Mouse (Mus musculus) macrophage (primary cell): ENCODE data around the gene Tmco4. TPM values are rescaled to one million over a fixed set of nuclear protein-coding genes. Genes with fewer than 3 reads are reported as not detected.
A peak's percentile ranks its signal among the peaks of the same experiment; 100 is the strongest.
"Not testable (repeated sequence)": the region's sequence is repeated elsewhere in the genome, so short reads cannot be mapped to it uniquely, and the experiment has no call there.

Experiments
- H3K27ac ChIP-seq: fragments of 350-480 bp; formaldehyde crosslinking; 2 replicates; pipeline ENCODE4 v1.9.0; 2021
- H3K36me3 ChIP-seq: fragments of 350-480 bp; formaldehyde crosslinking; 2 replicates; pipeline ENCODE4 v1.9.0; 2021; ENCODE audit errors: inconsistent target
- H3K4me3 ChIP-seq: fragments of 350-480 bp; formaldehyde crosslinking; 2 replicates; pipeline ENCODE4 v1.9.0; 2021; ENCODE audit errors: inconsistent target
- H3K79me2 ChIP-seq: fragments of 350-480 bp; formaldehyde crosslinking; 2 replicates; pipeline ENCODE4 v1.9.0; 2021; ENCODE audit errors: inconsistent target
- WGBS: methylation state at CpG from one replicate; pipeline ENCODE4 v1.1.7; 2026; ENCODE audit warnings: inconsistent platforms; ENCODE audit not compliant: missing documents; 5-methylcytosine and 5-hydroxymethylcytosine counted together
- polyA plus RNA-seq: library from polyadenylated mRNA; stranded (reverse); fragments of 250-400 nt; gene quantifications from 3 replicates; pipeline ENCODE4 v1.2.4, GENCODE M21; 2018; ENCODE audit warnings: inconsistent platforms

The Tmco4 gene
- polyA plus RNA-seq, 1 experiment from 2014 or later: 8.7 TPM

GRCm38 (mm10) chr4:138965871-138966270, 6.8 kb upstream of the Tmco4 start:
- Histone ChIP-seq H3K27ac (no peak overlapping the region), H3K79me2 (no peaks in the 10 kb centered on the region), H3K4me3 (no peak overlapping the region), H3K36me3 (no peaks in the 10 kb centered on the region)
- WGBS: 83% methylated on average over 5 of the region's 5 CpGs

GRCm38 (mm10) chr4:138966866-138967265, 5.8 kb upstream of the Tmco4 start, which contains the start of gene Rnf186:
TSS of gene Rnf186 (plus strand) at chr4:138967112.
- Histone ChIP-seq H3K4me3 (no peak within 1 kb of the TSS), H3K79me2 (no peaks in the 10 kb centered on the region), H3K36me3 (no peaks in the 10 kb centered on the region), H3K27ac (no peak within 1 kb of the TSS)
- 95% methylated on average over 13 of the region's 13 CpGs for WGBS

GRCm38 (mm10) chr4:138967485-138967884, 5.2 kb upstream of the Tmco4 start:
- Histone ChIP-seq H3K36me3 (no peaks in the 10 kb centered on the region), H3K27ac (no peak overlapping the region), H3K4me3 (no peak overlapping the region), H3K79me2 (no peaks in the 10 kb centered on the region)
- 95% methylated on average over 15 of the region's 15 CpGs for WGBS

GRCm38 (mm10) chr4:138968772-138969556, 3.7 kb upstream of the Tmco4 start:
- Histone ChIP-seq H3K36me3 (no peaks in the 10 kb centered on the region), H3K79me2 (no peaks in the 10 kb centered on the region), H3K27ac (peak overlapping the region; percentile 51), H3K4me3 (no peak overlapping the region)
- 65% methylated on average over 12 of the region's 16 CpGs for WGBS

- Histone ChIP-seq H3K79me2 (no peaks in the 10 kb centered on the region), H3K27ac (peak overlapping the region; percentile 51; the same call in 1 of the 2 replicates), H3K4me3 (no peak overlapping the region), H3K36me3 (no peaks in the 10 kb centered on the region)
- 60% methylated on average over 9 of the region's 9 CpGs for WGBS
Measured at GRCm38 (mm10) chr4:138969736-138970135, 3.0 kb upstream of the Tmco4 start.

GRCm38 (mm10) chr4:138971371-138971770, 1.3 kb upstream of the Tmco4 start:
- Histone ChIP-seq H3K27ac (no peak overlapping the region), H3K36me3 (no peaks in the 10 kb centered on the region), H3K4me3 (no peak overlapping the region), H3K79me2 (no peaks in the 10 kb centered on the region)
- WGBS: 95% methylated on average over 6 of the region's 6 CpGs

GRCm38 (mm10) chr4:138972139-138972826, 405 bp upstream of the Tmco4 start:
- Histone ChIP-seq H3K4me3 (peak overlapping the region; percentile 58), H3K36me3 (no peaks in the 10 kb centered on the region)
- 2% methylated on average over 20 of the region's 20 CpGs for WGBS

GRCm38 (mm10) chr4:138973719-138974115, 1.0 kb downstream of the Tmco4 start:
- WGBS: 74% methylated on average over 3 of the region's 3 CpGs
- no peaks in the 10 kb centered on the region for H3K79me2 ChIP-seq
- peak overlapping the region; percentile 50 for H3K27ac ChIP-seq
- H3K4me3 ChIP-seq: peak overlapping the region; percentile 58
- H3K36me3 ChIP-seq: no peaks in the 10 kb centered on the region

More at GRCm38 (mm10) chr4:138972139-138972826, 405 bp upstream of the Tmco4 start:
- Histone ChIP-seq H3K79me2 (no peaks in the 10 kb centered on the region), H3K27ac (peak overlapping the region; percentile 89)

- not testable (repeated sequence) for H3K36me3 ChIP-seq, H3K79me2 ChIP-seq, H3K4me3 ChIP-seq, H3K27ac ChIP-seq
- WGBS: 100% methylated on average over 2 of the region's 2 CpGs
Measured at GRCm38 (mm10) chr4:138974540-138974939, 1.9 kb downstream of the Tmco4 start.

- Histone ChIP-seq H3K27ac (no peak overlapping the region), H3K36me3 (no peaks in the 10 kb centered on the region), H3K79me2 (no peaks in the 10 kb centered on the region), H3K4me3 (no peak overlapping the region)
- 84% methylated on average over 3 of the region's 3 CpGs for WGBS
Measured at GRCm38 (mm10) chr4:138975194-138975593, 2.5 kb downstream of the Tmco4 start.

GRCm38 (mm10) chr4:138976046-138976445, 3.4 kb downstream of the Tmco4 start:
- 90% methylated on average over 6 of the region's 6 CpGs for WGBS
- H3K4me3 ChIP-seq: no peak overlapping the region

GRCm38 (mm10) chr4:138980021-138980420, 7.3 kb downstream of the Tmco4 start:
- Histone ChIP-seq H3K79me2 (no peaks in the 10 kb centered on the region), H3K36me3 (no peaks in the 10 kb centered on the region), H3K4me3 (no peak overlapping the region), H3K27ac (no peak overlapping the region)
- WGBS: 96% methylated on average over 8 of the region's 8 CpGs

More at GRCm38 (mm10) chr4:138976046-138976445, 3.4 kb downstream of the Tmco4 start:
- Histone ChIP-seq H3K36me3 (no peaks in the 10 kb centered on the region), H3K27ac (no peak overlapping the region), H3K79me2 (no peaks in the 10 kb centered on the region)

- H3K36me3 ChIP-seq: no peaks in the 10 kb centered on the region
- H3K4me3 ChIP-seq: no peak overlapping the region
- no peaks in the 10 kb centered on the region for H3K79me2 ChIP-seq
- WGBS: 85% methylated on average over 12 of the region's 12 CpGs
- H3K27ac ChIP-seq: no peak overlapping the region
Measured at GRCm38 (mm10) chr4:138980771-138981420, 8.2 kb downstream of the Tmco4 start.

- H3K27ac ChIP-seq: no peak overlapping the region
- no peaks in the 10 kb centered on the region for H3K79me2 ChIP-seq
- H3K4me3 ChIP-seq: no peak overlapping the region
- 89% methylated on average over 3 of the region's 3 CpGs for WGBS
- no peaks in the 10 kb centered on the region for H3K36me3 ChIP-seq
Measured at GRCm38 (mm10) chr4:138983422-138983821, 10.7 kb downstream of the Tmco4 start.

GRCm38 (mm10) chr4:138984744-138985143, 12.1 kb downstream of the Tmco4 start:
- Histone ChIP-seq H3K4me3 (no peak overlapping the region), H3K27ac (no peak overlapping the region), H3K79me2 (no peaks in the 10 kb centered on the region), H3K36me3 (no peaks in the 10 kb centered on the region)
- WGBS: 90% methylated on average over 7 of the region's 7 CpGs
